Mouse (Mus musculus): ENCODE data around the gene Grik4.

DNA sequence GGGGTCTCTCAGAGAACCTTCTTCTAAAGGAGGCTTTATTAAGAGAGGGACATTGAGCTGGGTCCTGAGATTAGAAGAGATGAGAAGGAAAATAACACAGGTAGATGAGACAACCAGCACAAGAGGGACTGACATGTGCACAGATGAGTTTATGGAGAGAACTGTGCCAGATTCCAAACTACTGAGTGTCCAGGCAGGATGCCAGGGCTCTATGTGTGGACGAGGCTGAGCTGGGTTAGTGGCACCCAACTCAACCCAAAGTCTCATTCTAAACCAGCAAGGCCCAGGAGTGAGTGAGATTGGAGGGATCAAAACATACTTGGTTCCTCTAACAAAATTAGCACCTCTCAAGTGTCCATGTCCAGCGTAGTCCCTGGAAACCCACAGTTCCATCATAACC lies 31.1 kb downstream of the Grik4 start:
- TF ChIP-seq CTCF (conservative IDR thresholded peaks at IDR 0.05; ENCODE audit: low read length), result no peak
- no peak for TF ChIP-seq NANOG (IDR thresholded peaks at IDR 0.05; ENCODE audit: borderline replicate concordance, low read length)

All from E14TG2a.4 (cell line).